Mouse (Mus musculus) gastrocnemius, postnatal 25 days (tissue): ENCODE measurements at regions not wholly inside any gene's neighbourhood (a gene's known extent, or its start where the extent isn't known, plus 50 kb on each side); places are given as distances from the start of the nearest gene placed in this dataset.

Experiments used
- DNase-seq: peaks from one replicate; pipeline ENCODE4 v3.0.0; 2022

DNA sequence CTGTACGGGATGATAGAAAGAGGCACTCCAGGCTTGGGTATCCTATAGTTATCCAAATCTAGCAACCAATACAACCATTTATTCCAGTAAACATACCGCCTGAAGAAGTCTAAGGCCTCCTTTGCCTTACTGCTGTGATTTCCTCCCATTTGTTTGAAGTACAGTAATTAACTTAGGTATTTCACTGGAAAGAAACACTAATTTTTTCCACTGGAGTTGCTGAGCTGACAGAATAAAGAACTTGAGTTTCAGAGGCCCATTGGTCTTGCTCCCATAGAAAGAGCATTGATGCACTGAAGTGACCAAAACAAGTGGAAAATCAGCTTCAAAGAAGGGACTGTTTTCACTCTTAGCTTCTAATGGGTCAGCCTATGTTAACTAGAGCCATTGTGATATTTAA, 1100.8 kb upstream of the Gm7489 start:
- no peak for DNase-seq

- no peak for DNase-seq
Measured at GRCm38 (mm10) chr15:52785196-52785595, 1099.5 kb upstream of the Gm7489 start.

- DNase-seq, result no peak
Measured at GRCm38 (mm10) chr15:52785976-52786375, 1098.7 kb upstream of the Gm7489 start.

DNA sequence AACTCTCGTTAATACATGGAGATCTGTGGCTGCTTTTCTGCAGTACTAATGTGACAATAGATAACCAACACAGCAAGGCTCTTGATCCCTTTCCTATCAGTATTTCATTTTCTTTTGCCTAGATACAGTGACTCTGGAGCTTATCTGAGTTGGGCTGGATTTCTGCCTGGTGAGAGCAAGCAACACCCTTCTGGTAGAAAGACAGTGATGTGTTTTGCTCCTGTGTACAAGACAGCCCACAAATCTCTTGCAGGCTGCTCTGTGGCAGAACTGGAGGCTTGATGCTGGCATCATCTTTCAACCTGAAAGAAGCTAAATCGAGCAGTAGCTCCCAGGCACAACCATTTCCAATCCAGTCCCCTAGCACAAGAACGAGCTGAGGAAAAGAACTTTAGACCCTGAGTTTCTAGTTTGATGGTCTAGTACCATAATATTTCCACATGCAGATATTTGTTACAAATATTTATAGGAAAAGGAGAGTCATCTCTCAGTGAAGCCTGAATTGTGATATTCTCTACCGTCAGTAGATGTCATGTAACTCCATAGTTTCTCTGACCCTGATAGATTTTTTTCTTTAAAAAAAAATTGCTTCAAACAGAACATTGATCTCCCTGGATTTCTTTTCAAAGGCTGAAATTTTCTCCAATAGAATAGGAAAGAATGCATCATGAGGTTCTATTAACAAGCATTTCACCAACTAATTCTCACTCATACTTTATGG, 1079.1 kb upstream of the Gm7489 start:
- DNase-seq, result no peak

DNA sequence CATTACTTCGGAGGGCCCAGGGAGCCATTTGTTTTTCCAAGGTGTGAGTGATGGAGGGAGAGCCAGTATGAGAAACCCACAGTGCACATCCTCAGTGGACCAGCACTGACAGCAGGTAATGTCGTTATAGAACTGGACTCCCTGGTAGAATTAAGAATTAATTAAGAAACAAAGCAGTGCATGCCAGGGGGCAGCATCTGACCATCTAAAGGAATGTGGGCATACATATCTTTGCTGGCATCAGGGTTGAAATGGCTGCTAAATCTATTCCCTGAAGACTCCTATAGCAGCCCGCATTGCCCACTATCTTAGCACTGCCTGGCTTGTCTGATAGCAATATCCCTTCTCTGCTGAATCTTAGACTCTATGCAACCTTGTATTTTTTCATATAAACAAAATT, 1076.1 kb upstream of the Gm7489 start:
- no peak for DNase-seq

GRCm38 (mm10) chr15:52820796-52821195, 1063.9 kb upstream of the Gm7489 start:
- no peak for DNase-seq

DNA sequence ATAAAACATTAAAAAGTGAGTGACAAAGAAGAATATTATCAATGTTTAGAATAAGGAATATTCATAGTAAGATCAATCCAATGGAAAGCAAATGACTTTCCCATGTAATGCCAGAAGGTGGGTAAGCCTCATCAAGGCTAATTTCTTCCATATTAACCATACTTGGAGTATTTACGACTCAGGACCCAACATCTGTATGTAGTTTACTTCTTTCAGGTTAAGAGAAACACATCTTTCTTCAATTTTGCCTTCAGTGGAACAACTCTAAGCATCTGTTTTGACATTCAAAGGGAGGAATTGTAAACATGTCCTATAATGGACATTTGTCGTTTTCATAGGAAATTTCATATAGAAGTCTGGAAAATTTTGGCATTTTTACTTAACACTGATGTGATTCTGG, 1047.8 kb upstream of the Gm7489 start:
- DNase-seq, result no peak

GRCm38 (mm10) chr15:52848132-52848531, 1036.6 kb upstream of the Gm7489 start:
- no peak for DNase-seq

- DNase-seq, result no peak
Measured at GRCm38 (mm10) chr15:52858682-52859081, 1026.0 kb upstream of the Gm7489 start.

- no peak for DNase-seq
Measured at GRCm38 (mm10) chr15:52863494-52863893, 1021.2 kb upstream of the Gm7489 start.

GRCm38 (mm10) chr15:52892244-52892950, 992.3 kb upstream of the Gm7489 start:
- no peak for DNase-seq

- DNase-seq, result no peak
Measured at GRCm38 (mm10) chr15:52898107-52898506, 986.6 kb upstream of the Gm7489 start.

GRCm38 (mm10) chr15:52899403-52899802, 985.3 kb upstream of the Gm7489 start:
- DNase-seq, result no peak

DNA sequence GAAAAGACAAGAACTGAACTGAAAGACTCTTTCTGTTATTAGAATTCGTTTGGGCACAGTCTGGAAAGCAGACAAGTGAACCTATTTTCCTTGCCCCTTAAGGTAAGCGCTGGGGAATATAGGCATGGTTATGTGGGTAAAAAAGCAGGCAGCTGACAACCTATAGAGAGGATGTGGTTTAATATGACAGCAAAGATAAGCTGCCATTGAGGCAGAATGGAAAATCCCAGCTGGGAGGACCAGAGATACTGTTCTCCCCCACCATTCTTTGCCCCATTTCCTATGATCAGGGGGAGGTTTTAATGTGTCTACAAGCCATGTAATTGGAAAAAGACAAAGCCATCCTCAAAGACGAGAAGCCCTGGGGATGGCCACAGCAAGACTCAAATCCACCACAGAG, 984.9 kb upstream of the Gm7489 start:
- no peak for DNase-seq

- no peak for DNase-seq
Measured at GRCm38 (mm10) chr15:52905231-52905630, 979.5 kb upstream of the Gm7489 start.

GRCm38 (mm10) chr15:52907217-52907616, 977.5 kb upstream of the Gm7489 start:
- DNase-seq, result no peak

- no peak for DNase-seq
Measured at GRCm38 (mm10) chr15:52922277-52922676, 962.4 kb upstream of the Gm7489 start.

DNA sequence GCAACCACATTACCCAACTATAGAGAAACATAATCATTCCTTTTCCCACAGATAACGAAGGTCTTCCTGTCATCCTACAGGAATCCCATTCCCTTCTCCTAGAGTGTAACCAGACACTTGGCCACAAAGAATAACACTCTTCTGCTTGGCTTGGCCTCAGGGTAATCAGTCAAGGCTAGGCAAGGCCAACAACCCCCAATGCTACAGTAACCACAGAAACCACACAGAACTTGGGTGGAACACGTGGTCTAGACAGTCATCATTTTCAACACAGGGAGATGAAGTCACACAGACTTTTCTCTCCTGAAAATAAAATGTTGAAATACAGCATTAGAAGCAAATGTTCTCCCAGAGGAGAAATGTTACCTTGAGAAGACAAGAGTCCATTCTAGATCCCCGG, 956.3 kb upstream of the Gm7489 start:
- DNase-seq, result peak; percentile 5

- no peak for DNase-seq
Measured at GRCm38 (mm10) chr15:52937138-52937537, 947.6 kb upstream of the Gm7489 start.

DNA sequence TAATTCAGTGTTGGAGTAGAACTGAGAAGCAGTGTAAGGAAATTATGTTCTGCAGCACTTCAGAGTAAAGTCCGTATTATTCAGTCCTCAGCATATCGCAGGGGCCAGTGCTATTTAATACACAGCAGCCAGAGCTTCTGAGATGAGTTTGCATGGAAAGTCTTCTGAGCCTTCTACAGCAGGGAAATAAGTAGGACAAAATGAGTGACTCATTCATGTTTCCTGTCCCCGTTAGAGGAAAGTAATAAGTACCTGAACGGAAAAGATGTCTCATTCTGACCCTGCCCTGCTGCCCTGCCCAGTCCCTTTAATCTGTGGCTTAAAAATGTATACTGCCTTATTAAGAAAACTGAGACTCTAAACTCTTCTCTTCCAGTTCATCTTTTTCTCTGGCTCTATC, 940.1 kb upstream of the Gm7489 start:
- no peak for DNase-seq

DNA sequence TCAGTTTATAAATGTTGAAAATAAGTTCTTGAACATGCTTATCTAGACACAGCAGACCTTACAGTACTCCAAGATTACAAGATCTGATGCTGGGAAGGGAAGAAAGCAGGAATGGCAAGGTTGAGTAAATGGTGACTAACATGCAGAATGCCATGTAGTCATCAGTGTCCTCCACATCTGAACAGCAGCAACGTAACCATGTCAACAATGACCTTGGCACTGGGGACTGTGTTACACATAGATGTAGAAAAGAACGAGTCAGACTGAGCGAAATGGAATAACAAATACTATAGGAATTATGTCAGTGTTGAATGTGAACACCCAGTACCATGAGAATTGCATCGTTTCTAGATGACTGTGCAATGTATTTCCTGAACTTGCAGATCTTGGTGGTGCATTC, 936.5 kb upstream of the Gm7489 start:
- no peak for DNase-seq

- DNase-seq, result no peak
Measured at GRCm38 (mm10) chr15:52953480-52953879, 931.2 kb upstream of the Gm7489 start.

DNA sequence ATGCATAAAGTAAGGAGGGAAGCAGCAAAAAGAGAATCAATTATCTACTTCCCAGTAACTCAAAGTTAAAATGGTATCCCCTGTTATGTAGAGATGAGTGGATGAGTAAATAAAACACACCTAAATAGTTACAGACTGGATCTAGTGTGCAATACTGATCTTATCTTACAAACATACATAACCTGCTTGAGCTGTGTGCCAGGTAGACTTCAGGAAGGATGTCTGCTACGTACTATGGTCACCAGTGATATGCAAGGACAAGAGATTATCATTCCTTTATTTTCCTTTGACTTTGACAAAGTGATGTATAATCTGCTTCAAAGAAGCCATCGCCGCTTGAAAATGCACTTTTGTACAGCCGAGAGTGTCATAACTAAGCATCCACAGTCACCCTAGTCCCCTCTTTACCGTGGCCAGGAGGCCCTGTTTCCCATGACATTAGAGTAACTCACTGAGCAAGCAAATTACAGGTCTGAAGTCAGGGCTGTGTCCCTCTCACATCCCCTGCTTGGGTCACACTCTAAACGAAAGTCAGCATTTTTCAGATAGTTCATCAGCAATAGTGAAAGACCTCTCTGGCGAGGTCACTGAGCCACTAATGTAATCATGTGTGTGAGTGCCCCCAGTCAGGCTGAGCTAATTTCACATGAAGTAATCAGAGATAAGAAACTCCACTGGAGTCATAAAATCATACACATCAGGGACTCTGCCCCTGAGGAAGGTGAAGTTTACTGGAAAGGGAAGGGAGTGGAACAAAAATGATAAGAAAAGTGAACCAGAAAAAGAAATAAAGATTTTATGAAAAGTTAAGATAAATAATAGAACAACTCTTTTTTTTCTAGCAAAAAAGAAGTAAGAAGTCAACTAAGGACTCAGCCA, 929.8 kb upstream of the Gm7489 start:
- DNase-seq, result no peak
